ENCODE assay signal across 8 mouse cellular contexts in the genomic region with DNA sequence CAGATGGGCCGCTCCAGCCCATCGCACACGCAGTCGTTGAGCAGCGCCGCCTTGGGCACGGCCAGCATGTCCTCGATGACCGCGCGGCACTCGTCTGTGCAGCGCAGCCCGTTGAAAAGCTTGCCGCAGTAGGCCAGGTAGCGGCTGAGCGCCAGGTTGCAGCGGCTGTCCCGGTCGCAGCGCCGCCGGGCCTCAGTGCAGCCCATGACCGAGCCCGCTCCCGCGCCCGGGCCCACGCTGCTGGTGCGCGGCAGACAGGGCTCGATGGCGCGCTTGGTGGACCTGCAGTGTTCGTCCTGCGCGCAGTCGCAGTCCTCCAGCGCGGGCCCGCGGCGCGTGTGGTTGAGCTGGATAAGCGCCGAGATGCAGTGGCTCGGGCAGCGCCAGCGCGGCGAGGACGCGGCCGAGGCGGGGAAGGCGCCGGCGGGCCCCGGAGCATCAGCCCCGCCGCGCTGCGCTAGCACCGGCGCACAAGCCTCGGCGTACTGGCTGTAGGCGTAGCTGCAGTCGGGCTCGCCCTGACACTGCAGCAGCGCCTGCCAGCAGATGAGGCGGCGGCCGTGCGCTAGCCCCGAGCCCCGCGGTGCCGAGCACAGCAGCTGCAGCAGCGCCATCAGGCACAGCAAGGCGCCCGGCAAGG. TPM values are rescaled to one million over a fixed set of nuclear protein-coding genes. Genes with fewer than 3 reads are reported as not detected.
DNase-seq lines count a peak whose midpoint lies in the region; ATAC-seq and TF ChIP-seq lines count a peak whose summit lies in the region.

No protein-coding gene starts in this region.

- ATAC-seq in forebrain, embryonic 12.5 days (ENCODE audit: low FRiP score): peak; percentile 21
- ATAC-seq in lung, postnatal 0 days: peak; percentile 20

- H3K27me3 ChIP-seq in C2C12 (ENCODE audit: control insufficient read depth, insufficient read depth, insufficient read length): no peaks in the 10 kb centered on the region
- peaks cover 16% of the 10 kb centered on the region for H3K27me3 ChIP-seq in forebrain, embryonic 12.5 days
- peaks cover 36% of the 10 kb centered on the region; the same call in 1 of the 2 replicates for H3K27me3 ChIP-seq in lung, postnatal 0 days (replicated peaks; ENCODE audit: insufficient read depth, low read length)

- H3K27ac ChIP-seq in forebrain, embryonic 12.5 days: peak overlapping the region; percentile 99
- H3K27ac ChIP-seq in lung, postnatal 0 days (ENCODE audit: low read length): peak overlapping the region; percentile 86

- DNase-seq in adrenal gland, adult 18-20 months (ENCODE audit: low spot score in 2 of 2): peak; percentile 63 to 66
- DNase-seq in heart, postnatal 10 days: peak; percentile 70 to 81
- peak; percentile 25 to 47 for DNase-seq in layer of hippocampus, adult 8-10 months (ENCODE audit: low spot score in 2 of 2)
- DNase-seq in lung, postnatal 0 days (ENCODE audit: low spot score): peak; percentile 43
- DNase-seq in right cerebral cortex, adult 18-20 months: peak; percentile 71
- DNase-seq in spleen, postnatal 14 days (ENCODE audit: low spot score in 2 of 2): no peak

- TF ChIP-seq EP300 in lung, postnatal 0 days (IDR thresholded peaks at IDR 0.05): no peak

- peak overlapping the region; percentile 63 for H3K4me3 ChIP-seq in C2C12 (ENCODE audit: insufficient read depth, poor library complexity, severe bottlenecking)
- peak overlapping the region; percentile 89 for H3K4me3 ChIP-seq in forebrain, embryonic 12.5 days (replicated peaks)
- peak overlapping the region; percentile 63 for H3K4me3 ChIP-seq in lung, postnatal 0 days (ENCODE audit: low read depth, low read length)

- peak overlapping the region; percentile 83 for H3ac ChIP-seq in C2C12 (ENCODE audit: control insufficient read depth, insufficient read length, low read depth)

- H3K79me3 ChIP-seq in C2C12 (ENCODE audit: low read depth): peaks cover 9% of the 10 kb centered on the region

- intact Hi-C loops in heart, postnatal 10 days (cut with DNase I): loop anchor here (2.0 to 5.0 kb wide), 6 partner anchors 161 to 561 kb away; no protein-coding TSS in a partner anchor

- H3K79me2 ChIP-seq in C2C12 (ENCODE audit: control insufficient read depth, insufficient read depth): peaks cover 27% of the 10 kb centered on the region

- H3K9me3 ChIP-seq in forebrain, embryonic 12.5 days: no peaks in the 10 kb centered on the region
- no peaks in the 10 kb centered on the region for H3K9me3 ChIP-seq in lung, postnatal 0 days (ENCODE audit: low read length)

- no peaks in the 10 kb centered on the region for H3K36me3 ChIP-seq in C2C12 (ENCODE audit: control insufficient read depth, insufficient read depth)
- H3K36me3 ChIP-seq in forebrain, embryonic 12.5 days (replicated peaks): no peaks in the 10 kb centered on the region
- H3K36me3 ChIP-seq in lung, postnatal 0 days (ENCODE audit: insufficient read depth, low read length): no peaks in the 10 kb centered on the region

- peaks cover 46% of the 10 kb centered on the region for H3K4me1 ChIP-seq in forebrain, embryonic 12.5 days
- H3K4me1 ChIP-seq in lung, postnatal 0 days (ENCODE audit: insufficient read depth, low read depth, low read length): no peaks in the 10 kb centered on the region

- under 1% methylated on average over 76 of the region's 82 CpGs for WGBS in forebrain, embryonic 12.5 days
- under 1% methylated on average over 53 of the region's 82 CpGs for WGBS in lung, postnatal 0 days

- H3K4me2 ChIP-seq in forebrain, embryonic 12.5 days: peak overlapping the region; percentile 78
- H3K4me2 ChIP-seq in lung, postnatal 0 days (replicated peaks; ENCODE audit: low read depth, low read length): peak overlapping the region; percentile 87

- TF ChIP-seq CTCF in C2C12 (IDR thresholded peaks at IDR 0.05; ENCODE audit: control insufficient read depth, insufficient read depth, insufficient read length): peak; percentile 47
- peak; percentile 8; the same call in 1 of the 2 replicates for TF ChIP-seq CTCF in lung, postnatal 0 days (IDR thresholded peaks at IDR 0.05)

- peak overlapping the region; percentile 94 for H3K9ac ChIP-seq in forebrain, embryonic 12.5 days
- peak overlapping the region; percentile 55 for H3K9ac ChIP-seq in lung, postnatal 0 days (replicated peaks; ENCODE audit: low read depth)

TF ChIP-seq in C2C12, 6 proteins besides CTCF, POLR2A, EP300 and RAD21:
- TF ChIP-seq FOSL1 (IDR thresholded peaks at IDR 0.05; ENCODE audit: insufficient read depth, low read length, poor library complexity, severe bottlenecking) (no peak), MAX (IDR thresholded peaks at IDR 0.05) (peak; percentile 12), CEBPB (IDR thresholded peaks at IDR 0.05; ENCODE audit: low read depth) (no peak)
TF ChIP-seq in C2C12: peak in this region for 1.

RNA-seq across cellular contexts. Expression of a gene that starts 0.9 kb away (rescaled TPM):
- 20.2 TPM for polyA plus RNA-seq in C2C12 (2012; fragmentation: generic; extraction: Trizol)
- 10 to 100 TPM; 28.7 to 34.9 TPM for total RNA-seq in adrenal gland, adult 18-20 months (2021)
- 140 and 153 TPM in 2 replicates for polyA plus RNA-seq in forebrain, embryonic 12.5 days (2016; fragmentation: Nextera tagmentation; extraction: Ambion mirVana)
- total RNA-seq in heart, postnatal 10 days (2021): 10 to 100 TPM; 70.2 to 80.5 TPM
- 1 to 10 TPM; 7.3 to 9.0 (median 8.2) TPM for total RNA-seq in layer of hippocampus, adult 8-10 months (2022)
- polyA plus RNA-seq in lung, postnatal 0 days (2015; fragmentation: Nextera tagmentation; extraction: Ambion mirVana): 20.3 and 22.5 TPM in 2 replicates

Comparison
In these comparisons a context has a peak if more than half of its experiments do, and no peak if none do; other contexts are left out.
1. DNase-seq: peak in adrenal gland, adult 18-20 months (2 of 2), heart, postnatal 10 days (2 of 2), layer of hippocampus, adult 8-10 months (2 of 2), lung, postnatal 0 days (single experiment) and right cerebral cortex, adult 18-20 months (single experiment); none in spleen, postnatal 14 days (0 of 2).
2. Peak in every context shown above with its lines, with median percentiles within 50 percentile points of each other: H3K4me3 ChIP-seq.